Mouse (Mus musculus) erythroblast, embryonic 14.5 days (primary cell): Measurements from ENCODE around the gene Dnm3.

ENCODE experiments used
- GATA1 ChIP-seq: IDR thresholded peaks from 2 replicates; pipeline ENCODE4 v1.6.1; 2012; ENCODE audit warnings: low read length, inconsistent platforms, mixed read lengths
- TAL1 ChIP-seq: IDR thresholded peaks from 3 replicates; pipeline ENCODE4 v1.6.1; 2012; ENCODE audit warnings: low read length, inconsistent platforms, mixed read lengths

DNA sequence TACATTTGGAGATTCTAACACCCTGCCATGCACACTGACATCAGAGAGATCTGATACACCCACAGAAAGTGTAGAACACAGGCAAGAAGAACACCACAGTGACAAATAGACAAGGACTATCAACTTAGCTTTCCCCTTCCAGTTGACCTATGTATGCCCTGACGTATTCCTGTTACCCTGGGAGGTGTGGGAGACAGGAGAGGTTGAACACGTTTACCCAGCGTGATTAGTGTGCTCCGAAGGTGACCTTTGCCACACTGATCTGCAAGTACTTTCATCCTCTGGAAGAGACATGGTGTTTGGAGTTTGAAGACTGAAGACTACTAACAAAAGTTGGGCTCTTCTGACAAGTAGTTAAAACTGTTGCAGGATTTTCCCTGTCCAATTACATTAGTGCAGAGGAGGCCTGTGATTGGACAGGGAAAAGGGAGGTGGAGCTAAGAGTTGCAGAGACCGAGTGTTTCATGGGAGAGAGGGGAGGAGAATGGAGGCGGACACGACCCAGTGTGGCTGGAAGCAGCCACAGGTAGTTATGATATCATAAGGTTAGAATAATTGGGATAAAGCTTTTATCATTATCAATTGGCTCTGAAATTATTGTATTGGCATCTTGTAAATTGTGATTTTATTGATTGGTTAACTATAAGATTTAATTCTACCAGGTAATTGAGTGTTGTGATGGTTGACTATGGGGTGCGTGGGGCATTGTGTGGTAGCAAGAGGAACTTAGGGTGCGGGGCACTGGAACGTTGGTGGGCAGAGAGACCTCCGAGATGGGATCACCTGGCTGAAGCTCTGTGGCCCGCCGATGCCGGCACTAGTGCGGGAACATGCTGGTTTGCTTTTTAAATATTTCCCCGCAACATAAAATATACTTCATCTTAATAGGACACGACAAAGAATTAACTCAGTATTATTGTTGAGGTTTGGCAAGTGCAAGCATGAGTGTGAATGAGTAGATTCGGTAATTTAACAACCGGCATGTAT lies 519.6 kb downstream of the Dnm3 start:
- no peak for TF ChIP-seq GATA1
- no peak for TF ChIP-seq TAL1
